Mouse (Mus musculus) liver, adult 2 months (tissue): ENCODE measurements around the gene Nudc.

ENCODE experiments used
- CTCF ChIP-seq: fragments of 200-500 bp; IDR thresholded peaks from 2 replicates; pipeline ENCODE4 v1.5.1; 2011; ENCODE audit warnings: low read depth, low read length, control low read depth
- POLR2A ChIP-seq: fragments of 200-500 bp; IDR thresholded peaks from 2 replicates; pipeline ENCODE4 v1.6.1; 2011; ENCODE audit warnings: low read length, control low read depth; ENCODE audit not compliant: insufficient read depth; ENCODE audit errors: extremely low read depth

DNA sequence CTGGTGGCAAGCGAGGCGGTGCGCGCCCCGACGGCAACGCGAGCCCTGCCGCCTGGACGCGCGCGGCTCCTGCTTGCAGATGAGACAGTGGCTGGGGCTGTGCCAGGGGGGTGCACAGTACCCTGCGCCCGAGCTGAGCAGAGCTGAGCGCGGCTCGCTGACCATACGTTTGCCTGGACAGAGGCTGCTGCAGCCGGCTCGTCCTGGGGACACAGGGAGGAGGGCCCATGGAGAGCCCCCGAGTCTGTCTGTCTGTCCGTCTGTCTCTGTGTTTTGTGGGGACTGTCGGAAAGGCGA is 26.5 kb downstream of the Nudc start:
- no peak for TF ChIP-seq POLR2A
- TF ChIP-seq CTCF: no peak
